Mouse (Mus musculus) olfactory bulb, adult 2 months (tissue): ENCODE measurements around the gene Prkar2a. TPM values are rescaled to one million over a fixed set of nuclear protein-coding genes. Genes with fewer than 3 reads are reported as not detected.

Experiments used
- H3K27ac ChIP-seq: fragments of 200-500 bp; 2 replicates; pipeline ENCODE4 v1.5.1; 2012; ENCODE audit warnings: low read depth, low read length; ENCODE audit not compliant: insufficient read depth
- H3K4me1 ChIP-seq: fragments of 200-500 bp; 2 replicates; pipeline ENCODE4 v1.6.1; 2012; ENCODE audit warnings: low read length; ENCODE audit not compliant: control insufficient read depth, insufficient read depth
- H3K4me3 ChIP-seq: fragments of 200-500 bp; 2 replicates; pipeline ENCODE4 v1.5.1; 2012; ENCODE audit warnings: mild to moderate bottlenecking, low read depth, low read length, moderate library complexity; ENCODE audit not compliant: insufficient read depth
- CTCF ChIP-seq: fragments of 200-500 bp; IDR thresholded peaks from 2 replicates; pipeline ENCODE4 v1.5.1; 2012; ENCODE audit warnings: low read depth, mild to moderate bottlenecking, low read length, moderate library complexity; ENCODE audit not compliant: insufficient read depth
- POLR2A ChIP-seq: fragments of 200-500 bp; IDR thresholded peaks from 2 replicates; pipeline ENCODE4 v1.6.1; 2012; ENCODE audit warnings: mild to moderate bottlenecking, low read depth, low read length, moderate library complexity; ENCODE audit not compliant: insufficient read depth
- WGBS: fragments of 180-500 bp; shearing (Covaris S2); methylation state at CpG from one replicate; pipeline ENCODE4 v1.1.7; 2018; 5-methylcytosine and 5-hydroxymethylcytosine counted together
- polyA plus RNA-seq: library from polyadenylated mRNA; stranded (reverse); fragments of >200 nt; gene quantifications from 2 replicates; pipeline ENCODE4 v1.2.4, GENCODE M21; 2012; ENCODE audit warnings: low replicate concordance; ENCODE audit not compliant: missing spikeins, insufficient read depth, insufficient read length

The Prkar2a gene
- polyA plus RNA-seq, 1 experiment = not detected

DNA sequence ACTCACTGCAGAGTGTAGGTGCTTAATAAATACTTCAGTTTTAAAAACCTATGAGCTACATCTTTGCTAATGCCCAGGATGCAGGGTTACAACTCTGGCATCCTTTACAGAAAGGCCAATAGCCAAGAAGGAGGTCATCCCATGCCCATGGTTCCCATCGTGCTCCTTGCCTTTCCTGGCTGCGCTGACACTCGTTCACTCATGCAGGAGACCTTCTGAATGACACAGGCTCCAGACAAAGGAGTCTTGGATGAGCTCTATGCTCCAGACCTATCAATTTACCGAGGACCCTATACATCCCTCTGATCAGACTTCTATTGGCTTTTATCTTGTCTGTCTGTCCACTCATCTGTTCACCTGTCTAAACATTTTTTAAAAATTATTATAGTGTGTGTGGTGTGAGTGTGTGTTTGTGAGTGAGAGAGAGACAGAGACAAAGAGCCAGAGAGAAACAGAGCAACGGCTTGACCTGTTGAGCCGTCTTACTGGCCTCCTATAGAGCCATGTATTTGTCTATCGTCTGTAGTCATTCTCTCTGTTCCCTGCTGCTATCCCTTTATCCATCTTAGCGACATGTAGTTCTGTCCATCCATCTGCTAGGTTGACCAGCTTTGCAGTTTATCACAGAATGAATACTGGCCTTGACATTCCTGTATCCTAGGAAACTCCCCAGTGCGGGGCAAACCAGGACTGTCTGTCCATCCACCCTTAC lies 93.9 kb downstream of the Prkar2a start:
- peak overlapping the region; percentile 36 for H3K27ac ChIP-seq
- peaks cover 14% of the 10 kb centered on the region for H3K4me1 ChIP-seq
- TF ChIP-seq POLR2A (no peak), CTCF (no peak)
- H3K4me3 ChIP-seq = peak overlapping the region; percentile 100
- WGBS = 22% methylated on average over 9 of the region's 9 CpGs

DNA sequence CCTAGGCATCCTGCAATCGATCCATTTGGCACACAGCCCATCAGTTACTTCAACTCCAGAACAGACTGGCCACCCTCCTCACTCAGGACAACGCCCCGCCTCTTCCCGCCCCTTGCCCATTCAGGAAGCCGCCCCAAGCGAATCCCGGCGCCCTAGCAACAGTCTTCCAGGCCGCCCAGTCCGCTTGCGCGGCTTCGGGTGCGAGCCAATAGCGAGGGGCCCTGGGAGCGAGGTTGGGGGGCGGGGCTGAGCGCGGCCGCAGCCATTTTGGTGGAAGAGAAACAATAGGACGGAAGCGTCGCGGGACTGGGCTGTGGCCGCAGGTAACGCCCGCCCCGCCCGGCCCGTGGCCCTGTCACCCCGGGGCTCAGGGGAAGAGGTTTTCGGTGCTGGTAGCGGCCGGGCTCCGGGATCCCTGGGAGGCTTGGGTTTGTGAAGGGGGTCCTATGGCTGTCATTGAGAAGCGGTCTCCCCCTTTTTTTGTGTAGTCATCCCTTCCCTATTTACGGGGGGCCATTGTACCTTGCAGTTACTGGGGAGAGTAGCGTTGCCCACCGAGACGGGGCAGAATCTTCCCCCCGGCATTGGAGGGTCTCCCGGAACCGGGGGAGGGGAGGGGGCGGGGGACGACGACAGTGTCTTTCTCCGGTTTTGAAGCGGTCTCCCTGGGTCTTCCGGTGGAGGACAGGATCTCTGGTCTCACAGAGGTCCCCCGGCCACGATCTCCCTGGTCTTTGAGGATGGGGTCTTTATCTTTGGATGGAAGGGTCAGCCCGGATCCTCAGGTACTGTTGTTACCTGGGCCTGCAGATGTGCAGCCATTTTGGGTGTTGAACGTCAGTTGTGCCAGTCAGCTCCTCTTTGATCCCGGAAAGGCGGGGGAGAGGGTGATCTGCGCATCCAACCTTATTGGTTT lies 94.7 kb downstream of the Prkar2a start, which contains the start of gene Ip6k2:
Gene Ip6k2 (plus strand): TSS at position 249 of the 916 bp plus-strand sequence.
- Histone ChIP-seq H3K4me1 (peaks cover 14% of the 10 kb centered on the region), H3K27ac (peak within 1 kb of the TSS; percentile 98), H3K4me3 (peak within 1 kb of the TSS; percentile 100)
- under 1% methylated on average over 56 of the region's 56 CpGs for WGBS
- TF ChIP-seq CTCF (no peak; the same call in 1 of the 2 replicates), POLR2A (peak; percentile 74)

DNA sequence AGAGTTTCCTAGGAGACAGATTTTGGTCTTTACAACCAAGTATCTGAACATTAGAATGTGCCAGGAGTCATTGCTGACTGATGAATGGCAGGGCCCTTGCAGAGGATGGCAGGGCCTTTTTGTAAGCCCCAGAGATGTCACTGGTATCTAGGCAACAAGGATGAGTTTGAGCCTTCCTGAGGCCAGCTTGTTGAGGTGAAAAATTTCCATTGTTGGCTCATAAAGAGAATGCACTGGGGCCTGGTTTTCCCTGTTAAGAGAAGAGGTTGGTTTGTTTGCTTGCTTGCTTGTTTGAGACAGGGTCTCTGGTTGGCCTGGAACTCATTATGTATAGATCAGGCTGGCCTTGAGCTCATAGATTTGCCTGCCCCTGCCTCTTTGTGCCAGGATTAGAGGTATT lies 96.3 kb downstream of the Prkar2a start:
- no peak for TF ChIP-seq CTCF
- no peak for TF ChIP-seq POLR2A
- peaks cover 14% of the 10 kb centered on the region for H3K4me1 ChIP-seq
- peak overlapping the region; percentile 40 for H3K4me3 ChIP-seq
- peak overlapping the region; percentile 12; the same call in 1 of the 2 replicates for H3K27ac ChIP-seq

DNA sequence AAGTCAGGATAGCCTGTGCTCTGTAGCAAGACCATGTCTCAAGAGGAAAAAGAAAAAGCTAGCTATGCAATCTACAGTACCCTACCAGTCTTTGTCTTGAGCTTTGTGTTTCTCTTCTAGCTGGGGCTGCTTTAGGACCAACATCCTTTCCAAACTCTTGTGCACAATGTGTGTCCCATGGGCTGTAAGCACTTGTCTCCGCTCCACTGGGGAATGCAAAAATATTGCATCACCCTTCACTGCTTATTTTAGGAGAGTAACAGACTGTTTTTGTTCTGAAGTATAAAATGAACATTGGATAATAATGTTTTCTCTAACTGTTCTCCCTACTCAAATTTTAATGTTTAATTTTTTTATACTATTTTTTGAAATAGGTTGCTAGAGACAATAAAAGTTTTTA lies 97.4 kb downstream of the Prkar2a start:
- TF ChIP-seq POLR2A = no peak
- no peak for TF ChIP-seq CTCF
- Histone ChIP-seq H3K27ac (no peak overlapping the region), H3K4me1 (peaks cover 13% of the 10 kb centered on the region), H3K4me3 (no peak overlapping the region)
- WGBS = 0% methylated on average over 1 of the region's 1 CpGs

DNA sequence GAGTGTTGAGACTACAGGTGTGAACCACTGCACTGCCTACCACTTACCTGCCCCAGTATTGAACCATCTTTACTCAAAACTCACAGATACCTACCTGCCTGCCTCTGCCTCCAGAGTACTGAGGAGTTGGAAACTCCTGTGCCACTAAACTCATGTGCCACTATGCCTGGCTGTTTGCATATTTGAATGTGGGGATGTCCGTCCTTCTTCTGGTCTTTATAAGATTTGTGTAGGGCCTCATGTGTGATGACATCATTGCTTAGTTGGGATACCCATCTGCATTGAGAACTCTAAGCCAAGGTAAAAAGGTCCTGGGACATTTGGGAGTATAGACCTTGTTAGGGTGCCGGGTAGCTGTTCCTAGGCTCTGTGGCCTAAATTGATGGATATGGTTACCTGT lies 98.0 kb downstream of the Prkar2a start:
- 53% methylated on average over 2 of the region's 2 CpGs for WGBS
- no peak overlapping the region for H3K4me3 ChIP-seq
- no peak overlapping the region for H3K27ac ChIP-seq
- H3K4me1 ChIP-seq = peaks cover 10% of the 10 kb centered on the region
- TF ChIP-seq CTCF = no peak
- no peak for TF ChIP-seq POLR2A

DNA sequence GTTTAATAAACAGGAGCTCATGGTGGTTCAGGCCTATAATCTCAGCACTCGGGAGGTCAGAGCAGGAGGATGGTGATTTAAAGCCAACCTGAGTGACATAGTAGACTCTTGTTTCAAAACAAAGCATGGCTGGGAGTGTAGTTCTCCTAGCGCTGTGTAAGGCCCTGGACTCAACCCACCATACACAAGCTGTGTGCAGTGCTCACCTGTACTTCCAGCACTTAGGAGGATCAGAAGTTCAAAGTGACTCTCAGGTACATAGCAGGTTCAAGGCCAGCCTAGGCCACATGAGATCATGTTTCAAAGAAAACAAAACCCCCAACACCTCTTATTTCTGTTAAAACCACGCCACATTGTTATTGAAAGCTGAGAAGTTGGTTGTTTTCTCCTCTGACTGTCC lies 99.6 kb downstream of the Prkar2a start:
- H3K4me3 ChIP-seq = no peak overlapping the region
- 46% methylated on average over 3 of the region's 3 CpGs for WGBS
- TF ChIP-seq POLR2A (no peak), CTCF (no peak)
- H3K4me1 ChIP-seq = peaks cover 4% of the 10 kb centered on the region; the same call in 1 of the 2 replicates
- no peak overlapping the region for H3K27ac ChIP-seq

DNA sequence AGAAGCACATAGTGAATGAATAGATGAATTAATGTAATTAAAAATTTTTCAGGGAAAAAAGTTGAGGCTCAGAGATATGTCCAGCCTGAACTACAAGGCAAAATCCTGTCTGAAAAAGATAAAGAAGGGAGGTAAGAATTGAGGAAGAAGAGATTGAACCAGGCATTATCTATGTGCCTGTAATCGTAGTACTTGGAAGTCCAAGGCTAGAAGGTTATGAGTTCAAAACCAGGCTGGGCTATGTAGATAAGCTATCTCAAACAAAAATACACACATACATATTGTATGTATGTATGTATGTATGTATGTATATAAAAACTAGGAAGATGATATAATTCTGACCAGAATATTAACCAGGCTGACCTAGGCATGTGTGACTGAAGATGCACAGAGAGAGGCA lies 103.2 kb downstream of the Prkar2a start:
- WGBS = 37% methylated on average over 1 of the region's 1 CpGs
- H3K27ac ChIP-seq = no peak overlapping the region
- peaks cover 17% of the 10 kb centered on the region for H3K4me1 ChIP-seq
- TF ChIP-seq CTCF (no peak), POLR2A (no peak)
- H3K4me3 ChIP-seq = no peak overlapping the region

DNA sequence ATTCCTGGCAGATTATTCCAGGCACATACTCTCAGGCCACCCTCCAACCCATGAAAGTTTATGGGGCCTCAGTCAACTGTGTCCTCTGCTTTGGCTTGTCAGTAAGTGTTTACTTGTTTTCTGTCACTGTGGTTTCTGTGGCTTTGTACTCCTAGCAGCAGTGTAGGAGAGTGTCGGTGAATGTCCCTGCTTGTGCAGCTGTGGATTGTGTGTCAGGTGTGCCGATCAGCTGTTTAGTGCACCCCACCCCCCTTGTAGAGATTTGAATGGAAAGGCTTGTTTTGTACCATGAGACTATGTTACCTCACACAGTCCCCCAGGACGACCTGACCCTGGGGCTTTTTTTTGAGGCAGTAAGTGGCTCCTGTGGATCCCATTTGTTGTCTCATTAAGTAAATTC lies 103.6 kb downstream of the Prkar2a start:
- WGBS = 4% methylated on average over 3 of the region's 3 CpGs
- H3K27ac ChIP-seq = no peak overlapping the region
- no peak overlapping the region for H3K4me3 ChIP-seq
- TF ChIP-seq POLR2A (no peak), CTCF (no peak)
- peaks cover 21% of the 10 kb centered on the region for H3K4me1 ChIP-seq

DNA sequence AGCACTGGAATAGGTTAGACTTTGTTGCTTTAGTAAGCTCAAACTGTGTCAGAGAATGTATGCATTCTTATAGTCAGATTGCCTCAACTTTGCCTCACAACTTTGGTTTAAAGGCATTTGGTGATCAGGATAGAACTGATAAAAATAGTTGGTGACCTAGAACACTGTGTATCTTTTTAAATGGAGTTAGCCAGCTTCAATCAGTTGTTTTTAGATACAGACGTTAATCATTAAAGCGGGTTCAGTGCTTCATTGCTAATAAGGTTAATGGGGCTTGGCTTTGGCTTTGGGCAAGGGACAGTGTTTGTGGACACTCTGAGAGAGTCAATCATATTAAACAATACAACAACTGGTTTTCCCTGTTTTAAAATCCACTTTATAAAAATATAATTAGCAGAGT lies 106.2 kb downstream of the Prkar2a start:
- Histone ChIP-seq H3K4me3 (no peak overlapping the region), H3K27ac (no peak overlapping the region), H3K4me1 (peaks cover 24% of the 10 kb centered on the region)
- 18% methylated on average over 2 of the region's 2 CpGs for WGBS
- no peak for TF ChIP-seq CTCF
- no peak for TF ChIP-seq POLR2A
